Mouse (Mus musculus): Measurements from ENCODE around the gene Asns. TPM values are rescaled to one million over a fixed set of nuclear protein-coding genes. Genes with fewer than 3 reads are reported as not detected.

Asns gene
- polyA plus RNA-seq (2015; fragmentation: Nextera tagmentation; extraction: Ambion mirVana): 306 and 342 TPM in 2 replicates

DNA sequence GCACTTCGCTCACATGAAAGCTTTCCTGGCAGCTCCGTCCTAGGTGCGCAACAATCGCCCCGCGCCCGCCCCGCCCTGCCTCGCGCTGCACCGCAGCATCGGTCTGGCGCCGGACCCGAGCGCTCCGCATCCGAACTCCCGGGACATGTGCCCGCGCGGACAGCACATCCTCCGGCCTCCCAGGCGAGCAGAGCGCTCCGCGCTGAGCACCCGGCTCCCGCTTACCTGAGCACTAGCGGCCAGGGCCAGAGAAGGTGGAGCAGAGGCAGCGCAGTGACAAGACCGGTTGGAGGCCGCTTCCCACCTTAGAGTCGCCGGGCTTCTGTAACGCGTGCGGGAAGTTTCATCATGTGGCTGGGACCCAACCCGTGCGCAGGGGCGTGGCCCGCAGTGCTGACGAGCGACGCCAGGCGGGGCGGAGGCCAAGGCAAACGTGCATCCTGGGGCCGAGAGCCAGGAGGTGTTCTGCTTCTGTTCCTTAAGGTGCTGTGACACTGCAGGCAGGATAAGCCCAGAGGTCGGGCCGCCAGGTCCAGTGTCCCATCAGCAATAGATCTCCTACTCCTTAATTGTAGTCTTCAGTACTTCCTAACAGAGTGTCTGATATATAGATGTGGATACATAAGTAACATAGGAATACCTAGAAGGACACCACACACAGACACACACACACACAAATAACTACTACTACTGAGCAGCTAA, at the start of gene Asns:
Gene Asns (minus strand): TSS at position 371 of the 702 bp plus-strand sequence.
- Histone ChIP-seq H3K9me3 (replicated peaks; ENCODE audit: control insufficient read depth, low read length) (no peaks in the 10 kb centered on the region), H3K9ac (ENCODE audit: low read depth, low read length) (peak within 1 kb of the TSS; percentile 88), H3K4me1 (ENCODE audit: control insufficient read depth, low read depth, low read length) (peaks cover 55% of the 10 kb centered on the region), H3K36me3 (ENCODE audit: control insufficient read depth, insufficient read depth) (no peaks in the 10 kb centered on the region; the same call in 1 of the 2 replicates), H3K27ac (ENCODE audit: low read length) (peak within 1 kb of the TSS; percentile 93), H3K4me2 (ENCODE audit: low read depth, low read length) (peak within 1 kb of the TSS; percentile 77), H3K4me3 (ENCODE audit: low read depth, low read length) (peak within 1 kb of the TSS; percentile 79), H3K27me3 (ENCODE audit: control insufficient read depth, insufficient read depth, low read depth, low read length) (no peaks in the 10 kb centered on the region)
- WGBS (ENCODE audit: insufficient replicate concordance): 0% methylated on average over 51 of the region's 51 CpGs
- ATAC-seq (ENCODE audit: low read depth): peak; percentile 90

DNA sequence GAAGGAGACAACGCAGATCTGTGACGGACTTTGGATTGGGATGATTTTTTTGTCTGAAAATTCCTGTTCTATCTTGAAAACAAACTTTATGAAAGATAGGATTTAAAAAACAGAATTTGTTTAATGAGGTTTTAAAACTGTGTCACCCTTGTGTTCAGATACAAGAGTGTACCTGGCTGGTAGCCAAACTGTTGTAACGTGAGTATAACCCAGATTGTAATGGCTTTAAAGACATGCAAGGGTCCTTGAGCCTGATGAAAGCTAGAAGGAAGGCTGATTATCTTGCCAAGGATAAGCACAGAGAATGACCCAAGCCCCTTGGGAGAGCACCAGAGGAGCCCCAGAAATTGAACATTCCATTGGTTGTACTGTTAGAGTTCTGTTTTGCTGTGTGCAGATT, 48.7 kb upstream of the Asns start:
- Histone ChIP-seq H3K4me1 (ENCODE audit: control insufficient read depth, low read depth, low read length) (no peaks in the 10 kb centered on the region), H3K27me3 (ENCODE audit: control insufficient read depth, insufficient read depth, low read depth, low read length) (no peaks in the 10 kb centered on the region), H3K27ac (ENCODE audit: low read length) (no peak overlapping the region), H3K9ac (ENCODE audit: low read depth, low read length) (no peak overlapping the region), H3K36me3 (ENCODE audit: control insufficient read depth, insufficient read depth) (no peaks in the 10 kb centered on the region), H3K4me3 (ENCODE audit: low read depth, low read length) (no peak overlapping the region), H3K9me3 (replicated peaks; ENCODE audit: control insufficient read depth, low read length) (no peaks in the 10 kb centered on the region), H3K4me2 (ENCODE audit: low read depth, low read length) (no peak overlapping the region)
- WGBS (ENCODE audit: insufficient replicate concordance): 79% methylated on average over 3 of the region's 3 CpGs
- ATAC-seq (ENCODE audit: low read depth): no peak

- Histone ChIP-seq H3K9ac (ENCODE audit: low read depth, low read length) (no peak overlapping the region), H3K27me3 (ENCODE audit: control insufficient read depth, insufficient read depth, low read depth, low read length) (no peaks in the 10 kb centered on the region), H3K4me1 (ENCODE audit: control insufficient read depth, low read depth, low read length) (peaks cover under 1% of the 10 kb centered on the region; the same call in 1 of the 2 replicates), H3K4me3 (ENCODE audit: low read depth, low read length) (no peak overlapping the region), H3K9me3 (replicated peaks; ENCODE audit: control insufficient read depth, low read length) (no peaks in the 10 kb centered on the region), H3K27ac (ENCODE audit: low read length) (no peak overlapping the region), H3K4me2 (ENCODE audit: low read depth, low read length) (no peak overlapping the region), H3K36me3 (ENCODE audit: control insufficient read depth, insufficient read depth) (no peaks in the 10 kb centered on the region)
- ATAC-seq (ENCODE audit: low read depth): no peak
- WGBS (ENCODE audit: insufficient replicate concordance): 71% methylated on average over 2 of the region's 2 CpGs
Observed at GRCm38 (mm10) chr6:7737842-7738241, 44.8 kb upstream of the Asns start.

GRCm38 (mm10) chr6:7732754-7733708, 40.0 kb upstream of the Asns start:
- H3K4me1 ChIP-seq (ENCODE audit: control insufficient read depth, low read depth, low read length): peaks cover 5% of the 10 kb centered on the region; the same call in 1 of the 2 replicates
- 29% methylated on average over 12 of the region's 12 CpGs for WGBS (ENCODE audit: insufficient replicate concordance)
- no peak overlapping the region for H3K4me3 ChIP-seq (ENCODE audit: low read depth, low read length)
- no peaks in the 10 kb centered on the region for H3K36me3 ChIP-seq (ENCODE audit: control insufficient read depth, insufficient read depth)
- H3K27me3 ChIP-seq (ENCODE audit: control insufficient read depth, insufficient read depth, low read depth, low read length): no peaks in the 10 kb centered on the region
- no peak overlapping the region for H3K9ac ChIP-seq (ENCODE audit: low read depth, low read length)
- H3K27ac ChIP-seq (ENCODE audit: low read length): peak overlapping the region; percentile 29; the same call in 1 of the 2 replicates
- peak; percentile 35; the same call in 1 of the 2 replicates for ATAC-seq (ENCODE audit: low read depth)
- H3K4me2 ChIP-seq (ENCODE audit: low read depth, low read length): no peak overlapping the region
- H3K9me3 ChIP-seq (replicated peaks; ENCODE audit: control insufficient read depth, low read length): no peaks in the 10 kb centered on the region

DNA sequence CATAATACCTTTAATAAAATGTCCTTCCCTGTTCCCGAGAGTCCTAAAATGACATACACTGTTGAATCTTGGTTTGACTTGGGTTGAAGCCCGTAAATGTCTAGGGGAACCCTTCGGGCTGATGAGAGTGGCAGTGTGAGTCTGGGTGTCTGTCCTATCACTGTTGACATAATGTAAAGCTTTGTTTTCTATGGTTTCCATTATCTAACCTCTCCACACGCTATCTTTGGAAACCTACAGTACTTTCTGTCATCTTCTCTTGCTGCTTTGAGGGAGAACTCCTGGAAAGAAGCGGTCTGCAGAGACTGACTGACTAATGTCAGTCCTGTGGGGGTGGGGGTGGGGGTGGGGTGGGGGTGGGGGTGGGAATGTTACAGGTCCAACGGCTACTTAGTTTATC, 39.0 kb upstream of the Asns start:
- H3K9me3 ChIP-seq (replicated peaks; ENCODE audit: control insufficient read depth, low read length): no peaks in the 10 kb centered on the region
- peak; percentile 61 for ATAC-seq (ENCODE audit: low read depth)

GRCm38 (mm10) chr6:7729128-7729527, 36.1 kb upstream of the Asns start:
- Histone ChIP-seq H3K27ac (ENCODE audit: low read length) (no peak overlapping the region), H3K36me3 (ENCODE audit: control insufficient read depth, insufficient read depth) (no peaks in the 10 kb centered on the region), H3K9me3 (replicated peaks; ENCODE audit: control insufficient read depth, low read length) (no peaks in the 10 kb centered on the region), H3K27me3 (ENCODE audit: control insufficient read depth, insufficient read depth, low read depth, low read length) (no peaks in the 10 kb centered on the region), H3K4me2 (ENCODE audit: low read depth, low read length) (no peak overlapping the region), H3K9ac (ENCODE audit: low read depth, low read length) (no peak overlapping the region), H3K4me3 (ENCODE audit: low read depth, low read length) (no peak overlapping the region), H3K4me1 (ENCODE audit: control insufficient read depth, low read depth, low read length) (peaks cover 5% of the 10 kb centered on the region; the same call in 1 of the 2 replicates)
- ATAC-seq (ENCODE audit: low read depth): no peak
- 69% methylated on average over 2 of the region's 2 CpGs for WGBS (ENCODE audit: insufficient replicate concordance)

More for the DNA sequence above, 39.0 kb upstream of the Asns start:
- Histone ChIP-seq H3K4me3 (ENCODE audit: low read depth, low read length) (no peak overlapping the region), H3K9ac (ENCODE audit: low read depth, low read length) (no peak overlapping the region), H3K27me3 (ENCODE audit: control insufficient read depth, insufficient read depth, low read depth, low read length) (no peaks in the 10 kb centered on the region), H3K36me3 (ENCODE audit: control insufficient read depth, insufficient read depth) (no peaks in the 10 kb centered on the region), H3K4me1 (ENCODE audit: control insufficient read depth, low read depth, low read length) (peaks cover 5% of the 10 kb centered on the region; the same call in 1 of the 2 replicates), H3K4me2 (ENCODE audit: low read depth, low read length) (no peak overlapping the region), H3K27ac (ENCODE audit: low read length) (no peak overlapping the region)
- 30% methylated on average over 6 of the region's 6 CpGs for WGBS (ENCODE audit: insufficient replicate concordance)

DNA sequence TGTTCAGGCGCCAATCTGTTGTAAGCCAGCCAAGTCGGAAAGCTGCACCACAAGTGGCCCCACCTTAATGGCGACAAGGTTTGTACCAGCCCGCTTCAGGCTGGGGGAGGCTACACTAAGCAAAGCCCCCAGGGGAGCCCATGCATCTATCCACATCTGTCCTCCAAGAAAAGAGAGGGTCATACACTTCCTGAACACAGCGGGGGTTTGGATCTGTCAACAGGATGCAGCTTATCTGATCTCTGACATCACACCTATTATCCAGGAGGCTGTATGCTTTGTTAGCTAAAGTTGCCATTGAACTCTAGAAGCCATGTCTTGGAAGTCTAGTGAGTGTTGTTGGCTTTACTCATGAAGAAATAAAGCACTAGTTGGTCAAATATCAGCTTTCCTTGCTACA, 35.2 kb upstream of the Asns start:
- no peak overlapping the region for H3K4me3 ChIP-seq (ENCODE audit: low read depth, low read length)
- no peak overlapping the region for H3K4me2 ChIP-seq (ENCODE audit: low read depth, low read length)
- H3K27me3 ChIP-seq (ENCODE audit: control insufficient read depth, insufficient read depth, low read depth, low read length): no peaks in the 10 kb centered on the region
- H3K9me3 ChIP-seq (replicated peaks; ENCODE audit: control insufficient read depth, low read length): no peaks in the 10 kb centered on the region
- no peaks in the 10 kb centered on the region for H3K36me3 ChIP-seq (ENCODE audit: control insufficient read depth, insufficient read depth)
- peaks cover 5% of the 10 kb centered on the region; the same call in 1 of the 2 replicates for H3K4me1 ChIP-seq (ENCODE audit: control insufficient read depth, low read depth, low read length)
- WGBS (ENCODE audit: insufficient replicate concordance): 76% methylated on average over 5 of the region's 5 CpGs
- H3K9ac ChIP-seq (ENCODE audit: low read depth, low read length): no peak overlapping the region
- H3K27ac ChIP-seq (ENCODE audit: low read length): no peak overlapping the region
- no peak for ATAC-seq (ENCODE audit: low read depth)

DNA sequence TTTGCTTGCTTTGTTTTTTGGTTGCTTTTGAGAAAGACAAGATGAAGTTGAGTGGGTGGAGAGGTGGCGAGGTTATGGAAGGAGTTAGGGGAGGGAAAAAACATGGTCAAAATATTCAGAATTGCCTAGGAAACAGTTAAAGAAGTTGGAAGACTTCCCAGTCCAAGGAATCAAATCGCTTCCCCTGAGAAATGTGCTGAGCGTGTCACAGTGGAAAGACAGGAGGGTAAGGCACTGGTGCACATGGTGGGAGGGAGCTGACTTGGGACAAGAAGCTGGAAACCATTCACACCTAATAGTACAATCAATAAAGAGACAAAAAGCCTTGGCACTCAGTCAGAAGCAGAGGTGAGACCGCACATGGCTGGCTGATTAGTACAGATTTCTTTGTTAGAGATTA, 23.2 kb upstream of the Asns start:
- Histone ChIP-seq H3K4me2 (ENCODE audit: low read depth, low read length) (no peak overlapping the region), H3K27ac (ENCODE audit: low read length) (no peak overlapping the region), H3K4me3 (ENCODE audit: low read depth, low read length) (no peak overlapping the region), H3K36me3 (ENCODE audit: control insufficient read depth, insufficient read depth) (no peaks in the 10 kb centered on the region), H3K4me1 (ENCODE audit: control insufficient read depth, low read depth, low read length) (peaks cover 4% of the 10 kb centered on the region), H3K27me3 (ENCODE audit: control insufficient read depth, insufficient read depth, low read depth, low read length) (no peaks in the 10 kb centered on the region), H3K9me3 (replicated peaks; ENCODE audit: control insufficient read depth, low read length) (no peaks in the 10 kb centered on the region), H3K9ac (ENCODE audit: low read depth, low read length) (no peak overlapping the region)
- 74% methylated on average over 4 of the region's 4 CpGs for WGBS (ENCODE audit: insufficient replicate concordance)
- ATAC-seq (ENCODE audit: low read depth): no peak
